Mouse (Mus musculus) cerebellum, adult 8-10 months (tissue): ENCODE results near the gene Rpl35a.
A peak's percentile ranks its signal among the peaks of the same experiment; 100 is the strongest.
"Not testable (repeated sequence)": the region's sequence is repeated elsewhere in the genome, so short reads cannot be mapped to it uniquely, and the experiment has no call there.

Source experiments
- DNase-seq: peaks from one replicate; pipeline ENCODE4 v3.0.0; 2022

Rpl35a gene

GRCm38 (mm10) chr16:33056095-33056785 is at the start of gene Rpl35a, which contains the start of gene Iqcg:
TSS of gene Rpl35a (plus strand) at chr16:33056453.
TSS of gene Iqcg (minus strand) at chr16:33056218.
- peak; percentile 91 for DNase-seq

- DNase-seq, result peak; percentile 18
Measured at GRCm38 (mm10) chr16:33006888-33007287, 49.4 kb upstream of the Rpl35a start.

GRCm38 (mm10) chr16:33007436-33007835 is 48.8 kb upstream of the Rpl35a start:
- no peak for DNase-seq

GRCm38 (mm10) chr16:33010166-33010565 is 46.1 kb upstream of the Rpl35a start:
- DNase-seq, result no peak

- no peak for DNase-seq
Measured at GRCm38 (mm10) chr16:33013801-33014200, 42.5 kb upstream of the Rpl35a start.

GRCm38 (mm10) chr16:33014921-33015320 is 41.3 kb upstream of the Rpl35a start:
- DNase-seq, result peak; percentile 52

- DNase-seq, result no peak
Measured at GRCm38 (mm10) chr16:33015396-33015907, 40.8 kb upstream of the Rpl35a start.

- DNase-seq, result no peak
Measured at GRCm38 (mm10) chr16:33015986-33016385, 40.3 kb upstream of the Rpl35a start.

GRCm38 (mm10) chr16:33017677-33018349 is 38.4 kb upstream of the Rpl35a start:
- DNase-seq, result no peak

GRCm38 (mm10) chr16:33019117-33019770 is 37.0 kb upstream of the Rpl35a start:
- DNase-seq, result no peak

GRCm38 (mm10) chr16:33021381-33021780 is 34.9 kb upstream of the Rpl35a start:
- no peak for DNase-seq

- DNase-seq, result peak; percentile 76
Measured at GRCm38 (mm10) chr16:33023750-33024149, 32.5 kb upstream of the Rpl35a start.

- no peak for DNase-seq
Measured at GRCm38 (mm10) chr16:33024456-33025104, 31.7 kb upstream of the Rpl35a start.

GRCm38 (mm10) chr16:33026357-33026756 is 29.9 kb upstream of the Rpl35a start:
- no peak for DNase-seq

GRCm38 (mm10) chr16:33036006-33036405 is 20.2 kb upstream of the Rpl35a start:
- no peak for DNase-seq

- DNase-seq, result no peak
Measured at GRCm38 (mm10) chr16:33042682-33043081, 13.6 kb upstream of the Rpl35a start.

GRCm38 (mm10) chr16:33043268-33043667 is 13.0 kb upstream of the Rpl35a start:
- DNase-seq, result no peak

GRCm38 (mm10) chr16:33048004-33048403 is 8.2 kb upstream of the Rpl35a start:
- no peak for DNase-seq

GRCm38 (mm10) chr16:33048686-33049085 is 7.6 kb upstream of the Rpl35a start:
- no peak for DNase-seq

- DNase-seq, result no peak
Measured at GRCm38 (mm10) chr16:33049809-33050208, 6.4 kb upstream of the Rpl35a start.

- DNase-seq, result no peak
Measured at GRCm38 (mm10) chr16:33053141-33053540, 3.1 kb upstream of the Rpl35a start.

GRCm38 (mm10) chr16:33054927-33055326 is 1.3 kb upstream of the Rpl35a start:
- not testable (repeated sequence) for DNase-seq

- DNase-seq, result no peak
Measured at GRCm38 (mm10) chr16:33055655-33056054, 598 bp upstream of the Rpl35a start.
